Mouse (Mus musculus) MEL (cell line): ENCODE results near the gene Prkag3. TPM values are rescaled to one million over a fixed set of nuclear protein-coding genes. Genes with fewer than 3 reads are reported as not detected.

ENCODE experiments used
- DNase-seq: peaks from one replicate; pipeline ENCODE4 v3.0.0; 2011; ENCODE audit warnings: low read depth, low spot score
- H3K27ac ChIP-seq: 2 replicates; pipeline ENCODE4 v1.5.1; 2012; ENCODE audit warnings: low read depth, mild to moderate bottlenecking, control low read depth, low read length, moderate library complexity; ENCODE audit not compliant: control insufficient read depth
- H3K27me3 ChIP-seq, 2 experiments: fragments of 150-350 bp in 1 of 2; sonication (generic) in 1 of 2; 2 replicates each; pipeline ENCODE4 v1.6.1; 2012; ENCODE audit warnings: low read length in 2 of 2, mild to moderate bottlenecking in 2 of 2, improper control_type of control experiment in 1 of 2, moderate library complexity in 1 of 2; ENCODE audit not compliant: insufficient read depth in 2 of 2, control insufficient read depth in 1 of 2
- H3K36me3 ChIP-seq, 2 experiments: 2 replicates each; pipeline ENCODE4 v1.6.1; 2012 to 2014; ENCODE audit warnings: low read length in 2 of 2, improper control_type of control experiment in 1 of 2, inconsistent platforms in 1 of 2, mild to moderate bottlenecking in 1 of 2; ENCODE audit not compliant: insufficient read depth in 2 of 2, control insufficient read depth in 1 of 2
- H3K4me1 ChIP-seq, 2 experiments: fragments of 150-350 bp in 1 of 2; sonication (generic) in 1 of 2; 2 replicates each; pipeline ENCODE4 v1.6.1; 2012; ENCODE audit warnings: low read length in 2 of 2, improper control_type of control experiment in 1 of 2, mild to moderate bottlenecking in 1 of 2; ENCODE audit not compliant: insufficient read depth in 2 of 2, control insufficient read depth in 1 of 2
- H3K4me3 ChIP-seq, 2 experiments: fragments of 150-350 bp in 1 of 2; sonication (generic) in 1 of 2; 2 replicates each; pipeline ENCODE4 v1.5.1; 2012; ENCODE audit warnings: low read depth in 2 of 2, low read length in 2 of 2, mild to moderate bottlenecking in 2 of 2, moderate library complexity in 2 of 2, control low read depth in 1 of 2, improper control_type of control experiment in 1 of 2; ENCODE audit not compliant: control insufficient read depth in 1 of 2, insufficient read depth in 1 of 2
- H3K79me2 ChIP-seq: 2 replicates; pipeline ENCODE4 v1.6.1; 2012; ENCODE audit warnings: mild to moderate bottlenecking, low read length, moderate library complexity; ENCODE audit not compliant: control insufficient read depth, poor library complexity, insufficient read depth
- H3K9ac ChIP-seq: 2 replicates; pipeline ENCODE4 v1.6.1; 2012; ENCODE audit warnings: low read depth, mild to moderate bottlenecking, control low read depth, low read length, moderate library complexity; ENCODE audit not compliant: control insufficient read depth, poor library complexity, severe bottlenecking
- H3K9me3 ChIP-seq: fragments of 150-350 bp; sonication (generic); replicated peaks from 2 replicates; pipeline ENCODE4 v1.6.1; 2012; ENCODE audit warnings: mild to moderate bottlenecking, low read length, improper control_type of control experiment, moderate library complexity; ENCODE audit not compliant: insufficient read depth
- BHLHE40 ChIP-seq: IDR thresholded peaks from 2 replicates; pipeline ENCODE4 v1.6.1; 2012; ENCODE audit warnings: low read depth, mild to moderate bottlenecking, inconsistent platforms, low read length, improper control_type of control experiment, borderline replicate concordance
- E2F4 ChIP-seq: IDR thresholded peaks from 2 replicates; pipeline ENCODE4 v1.6.1; 2011; ENCODE audit warnings: low read depth, low read length, improper control_type of control experiment, borderline replicate concordance
- ETS1 ChIP-seq: IDR thresholded peaks from 2 replicates; pipeline ENCODE4 v1.6.1; 2012; ENCODE audit warnings: low read depth, mild to moderate bottlenecking, inconsistent platforms, low read length, improper control_type of control experiment, moderate library complexity
- GATA1 ChIP-seq: IDR thresholded peaks from 2 replicates; pipeline ENCODE4 v1.6.1; 2011; ENCODE audit warnings: low read depth, low read length, improper control_type of control experiment
- JUND ChIP-seq: IDR thresholded peaks from 2 replicates; pipeline ENCODE4 v1.6.1; 2011; ENCODE audit warnings: low read depth, mild to moderate bottlenecking, improper control_type of control experiment, low read length
- KAT2A ChIP-seq: conservative IDR thresholded peaks from 2 replicates; pipeline ENCODE4 v1.6.1; 2012; ENCODE audit warnings: low read depth, low read length, improper control_type of control experiment, inconsistent platforms
- MAFK ChIP-seq: IDR thresholded peaks from 2 replicates; pipeline ENCODE4 v1.6.1; 2011; ENCODE audit warnings: low read depth, mild to moderate bottlenecking, low read length, improper control_type of control experiment, borderline replicate concordance
- MEF2A ChIP-seq: IDR thresholded peaks from 2 replicates; pipeline ENCODE4 v1.6.1; 2014; ENCODE audit warnings: low read depth, mild to moderate bottlenecking, inconsistent platforms, low read length, improper control_type of control experiment; ENCODE audit not compliant: poor library complexity, insufficient replicate concordance, severe bottlenecking; ENCODE audit errors: extremely low read depth
- MYB ChIP-seq: IDR thresholded peaks from 2 replicates; pipeline ENCODE4 v1.6.1; 2011; ENCODE audit warnings: mild to moderate bottlenecking, low read depth, low read length, improper control_type of control experiment
- MYC ChIP-seq: IDR thresholded peaks from 2 replicates; pipeline ENCODE4 v1.6.1; 2011; ENCODE audit warnings: low read depth, mild to moderate bottlenecking, low read length, improper control_type of control experiment, moderate library complexity
- SIN3A ChIP-seq: IDR thresholded peaks from 2 replicates; pipeline ENCODE4 v1.6.1; 2012; ENCODE audit warnings: low read length, improper control_type of control experiment, inconsistent platforms
- UBTF ChIP-seq: IDR thresholded peaks from 2 replicates; pipeline ENCODE4 v1.6.1; 2012; ENCODE audit warnings: low read depth, mild to moderate bottlenecking, inconsistent platforms, low read length, improper control_type of control experiment, moderate library complexity, borderline replicate concordance; ENCODE audit not compliant: insufficient read depth
- USF2 ChIP-seq, 2 experiments: IDR thresholded peaks; 2 replicates each; pipeline ENCODE4 v1.6.1; 2011 to 2012; ENCODE audit warnings: improper control_type of control experiment in 2 of 2, low read length in 2 of 2, borderline replicate concordance in 1 of 2, inconsistent platforms in 1 of 2, low read depth in 1 of 2, mild to moderate bottlenecking in 1 of 2; ENCODE audit not compliant: insufficient read depth in 1 of 2
- ZKSCAN1 ChIP-seq: IDR thresholded peaks from 2 replicates; pipeline ENCODE4 v1.6.1; 2012; ENCODE audit warnings: low read depth, mild to moderate bottlenecking, inconsistent platforms, low read length, improper control_type of control experiment, moderate library complexity
- ZNF384 ChIP-seq: IDR thresholded peaks from 2 replicates; pipeline ENCODE4 v1.6.1; 2012; ENCODE audit warnings: low read depth, mild to moderate bottlenecking, inconsistent platforms, low read length, improper control_type of control experiment
- polyA plus RNA-seq, 2 experiments: library from polyadenylated mRNA; stranded (reverse) in 1 of 2; unstranded in 1 of 2; fragments of >175 nt in 1 of 2; fragments of >200 nt in 1 of 2; gene quantifications; 2 replicates each; pipeline versions ENCODE4 v1.2.1 to v1.2.4; 2012; ENCODE audit warnings: low replicate concordance in 2 of 2, low read depth in 1 of 2; ENCODE audit not compliant: insufficient read length in 2 of 2, insufficient read depth in 1 of 2, missing spikeins in 1 of 2
- total RNA-seq: library from RNA; depleted of rRNA; stranded (reverse); fragments of 300-350 nt; gene quantifications from 2 replicates; pipeline ENCODE4 v1.2.3, GENCODE M21; 2012

Gene Prkag3
- total and polyA plus RNA-seq, 3 experiments: 0.03 TPM; not detected in 2

DNA sequence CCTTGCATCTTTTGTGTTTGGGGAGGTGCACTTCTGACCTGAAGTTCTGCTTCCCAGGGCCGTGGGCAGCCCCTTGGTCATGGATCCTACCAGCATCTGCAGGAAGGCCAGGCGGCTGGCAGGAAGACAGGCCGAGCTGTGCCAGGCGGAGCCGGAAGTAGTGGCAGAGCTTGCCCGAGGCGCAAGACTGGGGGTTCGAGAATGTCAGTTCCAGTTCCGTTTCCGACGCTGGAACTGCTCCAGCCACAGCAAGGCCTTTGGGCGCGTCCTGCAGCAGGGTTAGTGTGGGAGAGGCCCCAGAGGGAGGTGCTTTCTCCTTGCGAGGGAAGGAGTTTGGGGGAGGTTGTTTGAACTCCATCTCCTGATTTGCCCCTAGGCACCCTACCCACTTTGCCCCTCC is 33.0 kb upstream of the Prkag3 start:
- no peak for DNase-seq
- H3K79me2 ChIP-seq: no peaks in the 10 kb centered on the region
- H3K9me3 ChIP-seq: no peaks in the 10 kb centered on the region
- H3K27me3 ChIP-seq: peaks cover 3 to 4% of the 10 kb centered on the region in 2 experiments; a peak in 3 of 4 replicates
- H3K4me3 ChIP-seq: no peak overlapping the region
- H3K9ac ChIP-seq: no peak overlapping the region
- TF ChIP-seq GATA1 (no peak), SIN3A (no peak), MYC (no peak)
- TF ChIP-seq, all 39 proteins: peak for 0
- Histone ChIP-seq H3K36me3 (no peaks in the 10 kb centered on the region), H3K27ac (no peak overlapping the region), H3K4me1 (no peaks in the 10 kb centered on the region)

DNA sequence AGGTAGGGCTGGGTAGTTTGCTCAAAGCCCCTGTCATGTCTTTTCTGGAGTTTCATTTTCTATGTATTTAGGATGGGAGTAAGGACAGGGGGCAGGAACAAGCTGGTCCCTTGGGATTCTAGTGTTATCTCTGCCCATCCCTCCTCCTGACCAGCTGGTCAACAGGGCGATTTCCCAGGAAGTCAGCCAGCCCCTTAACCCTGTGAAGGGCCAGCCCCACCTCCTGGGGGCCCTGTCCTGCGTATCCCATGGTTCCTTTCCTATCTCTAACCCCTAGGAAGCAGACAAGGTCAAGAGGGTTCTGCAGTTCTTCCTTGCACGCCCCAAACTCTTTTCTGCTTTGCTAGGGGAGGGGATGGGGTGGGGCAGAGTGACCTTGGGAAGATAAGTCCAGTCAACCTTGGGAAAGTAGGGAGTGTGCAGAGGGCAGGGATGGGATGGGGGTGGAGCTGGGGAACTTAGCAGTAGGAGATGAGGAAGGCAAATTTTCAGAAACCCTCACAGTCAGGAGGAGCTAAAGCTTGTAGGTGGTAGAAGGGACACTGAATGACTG is 30.0 kb upstream of the Prkag3 start:
- no peak overlapping the region for H3K4me3 ChIP-seq
- H3K79me2 ChIP-seq: no peaks in the 10 kb centered on the region
- no peaks in the 10 kb centered on the region for H3K9me3 ChIP-seq
- H3K36me3 ChIP-seq: no peaks in the 10 kb centered on the region
- no peak for TF ChIP-seq MAFK
- TF ChIP-seq KAT2A: no peak
- TF ChIP-seq MEF2A: no peak
- TF ChIP-seq ZNF384: no peak
- no peak for TF ChIP-seq USF2 (IDR thresholded peaks at IDR 0.05; ENCODE audit: borderline replicate concordance in 1 of 2, insufficient read depth in 1 of 2, low read depth in 1 of 2, low read length in 2 of 2)
- TF ChIP-seq JUND: no peak
- TF ChIP-seq BHLHE40: no peak
- no peak for TF ChIP-seq UBTF
- no peak for TF ChIP-seq MYB
- no peak for TF ChIP-seq GATA1
- TF ChIP-seq ETS1: no peak
- TF ChIP-seq ZKSCAN1: no peak
- TF ChIP-seq E2F4: no peak
- no peaks in the 10 kb centered on the region for H3K4me1 ChIP-seq
- no peak for DNase-seq
- no peak overlapping the region for H3K9ac ChIP-seq
- no peak overlapping the region for H3K27ac ChIP-seq
- peaks cover 3 to 4% of the 10 kb centered on the region in 2 experiments; a peak in 3 of 4 replicates for H3K27me3 ChIP-seq
